Mouse (Mus musculus): ENCODE data around the gene Dab1.

Dab1 gene

DNA sequence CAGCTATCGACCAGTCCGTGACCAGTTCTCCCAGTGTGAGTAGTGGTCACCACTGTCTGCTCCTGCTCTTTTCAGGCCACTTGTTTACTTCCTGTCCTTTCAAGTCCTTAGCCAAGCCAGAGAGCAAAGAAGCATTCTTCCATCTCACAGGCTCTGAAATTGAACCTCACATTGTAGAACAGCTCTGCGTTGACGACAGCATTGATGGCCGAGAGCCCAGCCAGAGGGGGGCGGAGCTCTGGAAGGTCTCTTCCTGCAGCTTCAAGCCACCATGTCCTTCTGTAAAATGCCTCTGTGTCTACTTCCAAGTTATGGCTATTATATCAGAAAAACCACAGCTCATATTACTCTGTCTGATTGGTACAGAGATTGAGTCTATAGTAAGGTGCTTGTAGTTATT is 1127.3 kb downstream of the Dab1 start:
- DNase-seq (ENCODE audit: low spot score) = no peak

DNA sequence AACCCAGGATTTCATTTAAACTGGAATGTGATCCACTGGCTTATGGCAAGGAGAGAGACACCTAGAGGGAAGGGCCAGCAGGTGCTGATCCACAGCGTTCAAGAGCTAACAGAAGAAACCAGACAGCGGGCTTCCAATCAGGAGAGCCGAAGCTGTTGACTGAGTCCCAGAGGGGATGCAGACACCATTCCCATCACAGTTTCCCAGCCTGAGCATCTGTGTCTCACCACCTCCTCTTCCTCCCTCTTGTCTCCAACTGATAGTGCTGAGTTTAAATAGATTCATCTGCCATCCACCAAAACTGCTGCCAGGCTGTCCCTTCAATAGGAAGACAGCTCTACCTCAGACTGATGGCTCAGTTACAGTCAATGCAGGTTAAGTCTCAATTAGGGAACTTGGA is 1134.9 kb downstream of the Dab1 start:
- DNase-seq (ENCODE audit: low spot score) = no peak

DNA sequence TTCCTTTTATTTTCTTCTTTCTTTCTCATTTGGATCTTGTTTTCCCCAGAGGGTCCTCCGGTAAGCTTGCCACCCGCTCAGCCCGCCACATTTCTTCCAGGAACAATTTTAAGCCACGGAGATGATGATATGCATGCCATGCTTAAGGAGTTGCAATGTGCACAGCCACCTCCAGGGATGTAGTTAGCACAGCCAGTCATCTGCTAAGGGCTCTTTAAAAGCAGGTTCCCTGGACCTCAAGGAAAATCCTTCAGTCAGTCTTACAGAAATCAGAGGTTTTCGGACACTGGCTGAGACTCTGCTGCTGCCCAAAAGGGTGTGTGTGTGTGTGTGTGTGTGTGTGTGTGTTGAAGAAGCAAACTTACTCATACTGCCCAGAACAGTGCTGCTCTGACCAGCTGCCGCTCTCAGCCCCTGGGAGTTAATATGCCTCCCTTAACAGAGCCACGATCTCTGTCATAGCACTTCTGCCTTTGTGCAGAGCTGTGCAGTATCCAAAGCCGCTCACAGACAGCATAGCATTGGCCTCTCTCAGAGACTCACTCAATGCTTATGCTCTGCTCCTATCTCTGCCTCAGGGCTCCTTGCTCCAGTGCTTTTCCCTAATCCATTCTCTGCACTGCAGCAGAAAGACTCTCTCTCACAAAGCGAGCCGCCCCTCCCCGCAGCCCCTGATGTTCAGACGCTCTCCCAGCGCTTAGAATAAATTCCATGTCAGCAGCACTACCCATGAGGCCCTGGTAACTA is 1141.9 kb downstream of the Dab1 start:
- DNase-seq (ENCODE audit: low spot score) = no peak

DNA sequence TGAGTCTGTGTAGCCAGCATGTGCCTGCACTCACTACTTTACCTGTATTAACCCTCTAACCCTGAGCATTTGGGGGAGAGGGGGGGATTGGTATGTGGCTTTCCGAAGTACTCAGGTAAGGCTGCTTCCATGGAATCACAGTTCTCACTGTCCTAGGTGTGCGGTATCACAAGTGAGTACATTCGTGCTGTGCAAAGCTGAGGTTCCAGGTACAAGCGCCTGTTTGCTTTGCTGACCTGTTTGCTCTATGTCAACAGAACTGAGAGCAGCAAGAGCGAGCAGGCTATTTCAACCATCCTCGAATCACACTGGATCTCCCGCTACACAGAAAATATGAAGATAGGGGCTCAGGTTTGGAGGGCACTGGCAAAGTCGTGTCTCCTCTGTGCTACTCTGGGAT is 1146.9 kb downstream of the Dab1 start, which contains the start of gene C8b:
Gene C8b (plus strand): TSS at position 253 of the 400 bp plus-strand sequence.
- DNase-seq (ENCODE audit: low spot score) = no peak

DNA sequence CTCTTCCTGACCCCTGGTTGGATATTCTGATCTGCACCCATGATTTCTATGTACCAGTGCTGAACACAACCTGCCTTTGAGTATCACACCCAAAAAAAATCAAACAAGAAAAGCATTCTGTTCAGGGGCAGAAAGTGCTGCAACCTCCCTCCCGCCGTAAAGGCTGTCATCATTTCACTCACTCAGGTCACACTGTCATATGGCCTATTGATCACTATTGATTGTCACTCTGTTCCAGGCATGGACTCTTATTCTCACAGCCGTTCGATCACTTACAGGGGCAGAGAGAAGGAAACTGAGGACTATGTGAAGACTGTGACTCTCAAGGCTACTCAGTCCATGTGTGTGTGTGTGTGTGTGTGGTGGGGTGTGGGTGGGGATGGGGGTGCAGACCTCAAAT is 1149.0 kb downstream of the Dab1 start:
- DNase-seq (ENCODE audit: low spot score) = no peak

GRCm38 (mm10) chr4:104769602-104770001 is 1150.4 kb downstream of the Dab1 start:
- DNase-seq (ENCODE audit: low spot score) = no peak

DNA sequence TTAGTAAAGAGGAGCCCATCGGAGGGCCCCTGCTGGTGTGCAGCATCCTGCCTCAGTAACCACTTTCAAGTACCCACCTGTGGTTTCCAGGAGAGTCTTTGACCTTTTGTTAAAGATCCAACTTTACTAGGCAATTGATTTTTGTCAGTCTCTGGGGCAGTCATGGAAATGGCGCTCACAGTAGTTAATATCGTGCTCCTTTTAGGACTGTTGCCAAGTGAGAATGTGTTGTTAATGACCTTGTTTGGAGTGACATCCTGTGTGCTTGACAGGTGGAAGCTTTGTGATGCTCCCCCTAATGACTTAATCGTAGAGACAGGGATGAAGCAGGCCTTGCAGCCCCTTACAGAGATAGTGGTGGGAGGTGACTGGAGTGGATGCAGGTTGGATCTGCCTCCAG is 1151.2 kb downstream of the Dab1 start:
- DNase-seq (ENCODE audit: low spot score) = no peak

- no peak for DNase-seq (ENCODE audit: low spot score)
These were observed 1156.4 kb downstream of the Dab1 start for GRCm38 (mm10) chr4:104775601-104776000.

- DNase-seq (ENCODE audit: low spot score) = no peak
These were observed 1160.3 kb downstream of the Dab1 start for GRCm38 (mm10) chr4:104779460-104779859.

- DNase-seq (ENCODE audit: low spot score) = no peak
These were observed 1162.3 kb downstream of the Dab1 start for GRCm38 (mm10) chr4:104781441-104781840.

DNA sequence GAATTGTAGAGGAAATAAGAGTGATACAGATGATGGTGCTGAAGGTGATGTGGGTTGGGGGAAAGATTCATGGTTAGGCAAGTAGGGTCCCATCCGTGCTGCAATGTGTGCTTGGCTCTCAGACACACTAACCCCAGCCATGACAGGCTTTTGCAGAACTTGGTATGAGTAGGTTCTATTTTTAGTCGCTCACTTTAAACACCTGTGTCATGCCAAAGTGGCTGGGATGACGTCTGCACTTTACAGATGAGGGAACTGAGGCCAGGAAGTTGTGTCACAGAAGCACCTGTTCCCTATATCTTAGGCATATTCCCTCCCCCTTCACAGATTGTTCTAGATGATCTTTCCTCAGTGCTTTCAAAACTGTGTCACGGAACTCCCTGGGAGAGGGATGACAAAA is 1163.2 kb downstream of the Dab1 start:
- no peak for DNase-seq (ENCODE audit: low spot score)

DNA sequence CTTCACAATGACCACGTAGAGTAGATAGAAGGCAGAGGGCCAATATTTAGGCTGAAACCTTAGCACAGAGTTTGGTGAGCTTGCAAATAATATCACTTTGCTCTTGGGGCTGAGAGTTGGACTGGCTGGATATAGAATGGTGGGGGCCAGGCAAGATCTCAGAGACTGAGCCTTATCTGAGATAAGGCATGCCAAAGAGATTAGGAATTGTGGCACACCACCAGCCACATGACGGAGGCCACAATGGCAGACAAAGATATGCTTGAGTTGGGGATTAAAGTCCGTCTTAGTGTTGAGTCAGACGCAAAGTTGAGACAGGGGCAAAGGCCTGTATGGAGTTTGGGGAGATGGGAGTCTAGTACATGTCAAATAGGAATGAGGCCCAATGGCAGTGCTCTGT is 1173.0 kb downstream of the Dab1 start:
- DNase-seq (ENCODE audit: low spot score) = no peak
